Mouse (Mus musculus): ENCODE results near the gene Topors. TPM values are rescaled to one million over a fixed set of nuclear protein-coding genes. Genes with fewer than 3 reads are reported as not detected.
A peak's percentile ranks its signal among the peaks of the same experiment; 100 is the strongest.
"Not testable (repeated sequence)": the region's sequence is repeated elsewhere in the genome, so short reads cannot be mapped to it uniquely, and the experiment has no call there.

Gene Topors
- total RNA-seq (2021) = 10 to 100 TPM; 10.1 to 11.5 TPM

GRCm38 (mm10) chr4:40269430-40270032, at the start of gene Topors, which contains the start of gene Smim27:
TSS of gene Topors (minus strand) at chr4:40269850.
TSS of gene Smim27 (plus strand) at chr4:40269579.
- intact Hi-C loops (cut with DNase I) = loop anchor here (2.0 kb wide), 1 partner anchor 31 kb away; the partner anchor contains the start of gene Ddx58
- DNase-seq (ENCODE audit: low spot score) = peak; percentile 93

- DNase-seq (ENCODE audit: low spot score) = no peak
- intact Hi-C loops (cut with DNase I) = no loop called here
Measured at GRCm38 (mm10) chr4:40317404-40317803, 47.8 kb upstream of the Topors start.

GRCm38 (mm10) chr4:40313026-40313425, 43.4 kb upstream of the Topors start:
- intact Hi-C loops (cut with DNase I) = no loop called here
- no peak for DNase-seq (ENCODE audit: low spot score)

- intact Hi-C loops (cut with DNase I) = no loop called here
Measured at GRCm38 (mm10) chr4:40312213-40312612, 42.6 kb upstream of the Topors start.

GRCm38 (mm10) chr4:40310796-40311383, 41.2 kb upstream of the Topors start:
- intact Hi-C loops (cut with DNase I) = no loop called here

More at GRCm38 (mm10) chr4:40312213-40312612, 42.6 kb upstream of the Topors start:
- no peak for DNase-seq (ENCODE audit: low spot score)

GRCm38 (mm10) chr4:40309682-40310081, 40.0 kb upstream of the Topors start:
- intact Hi-C loops (cut with DNase I) = no loop called here
- no peak for DNase-seq (ENCODE audit: low spot score)

More at GRCm38 (mm10) chr4:40310796-40311383, 41.2 kb upstream of the Topors start:
- DNase-seq (ENCODE audit: low spot score) = no peak

GRCm38 (mm10) chr4:40302445-40303125, 32.9 kb upstream of the Topors start:
- DNase-seq (ENCODE audit: low spot score) = no peak
- intact Hi-C loops (cut with DNase I) = no loop called here

GRCm38 (mm10) chr4:40301076-40301789, 31.6 kb upstream of the Topors start:
- intact Hi-C loops (cut with DNase I) = loop anchor here (1.0 kb wide), 1 partner anchor 379 kb away; no protein-coding TSS in a partner anchor
- peak; percentile 21 for DNase-seq (ENCODE audit: low spot score)

- intact Hi-C loops (cut with DNase I) = no loop called here
- DNase-seq (ENCODE audit: low spot score) = no peak
Measured at GRCm38 (mm10) chr4:40299169-40299568, 29.5 kb upstream of the Topors start.

GRCm38 (mm10) chr4:40291511-40291910, 21.9 kb upstream of the Topors start:
- intact Hi-C loops (cut with DNase I); DNase-seq (ENCODE audit: low spot score): not testable (repeated sequence)

- intact Hi-C loops (cut with DNase I) = loop anchor here (5.0 kb wide), 1 partner anchor 107 kb away; no protein-coding TSS in a partner anchor
- no peak for DNase-seq (ENCODE audit: low spot score)
Measured at GRCm38 (mm10) chr4:40289046-40289445, 19.4 kb upstream of the Topors start.

GRCm38 (mm10) chr4:40287415-40287814, 17.8 kb upstream of the Topors start:
- intact Hi-C loops (cut with DNase I) = loop anchor here (5.0 kb wide), 1 partner anchor 105 kb away; no protein-coding TSS in a partner anchor
- DNase-seq (ENCODE audit: low spot score) = no peak

- DNase-seq (ENCODE audit: low spot score) = no peak
- intact Hi-C loops (cut with DNase I) = loop anchor here (1.0 to 5.0 kb wide), 2 partner anchors 103 to 151 kb away; no protein-coding TSS in a partner anchor
Measured at GRCm38 (mm10) chr4:40285582-40285981, 15.9 kb upstream of the Topors start.

GRCm38 (mm10) chr4:40279276-40279900, 9.7 kb upstream of the Topors start, which contains the start of gene Ndufb6:
TSS of gene Ndufb6 (minus strand) at chr4:40279421.
- peak; percentile 85 for DNase-seq (ENCODE audit: low spot score)
- intact Hi-C loops (cut with DNase I) = loop anchor here (5.0 kb wide), 1 partner anchor 137 kb away; the partner anchor contains the start of gene Aco1

GRCm38 (mm10) chr4:40278880-40279275, 9.2 kb upstream of the Topors start:
- DNase-seq (ENCODE audit: low spot score) = no peak

GRCm38 (mm10) chr4:40268835-40269234, 815 bp downstream of the Topors start:
- intact Hi-C loops (cut with DNase I) = loop anchor here (2.0 kb wide), 1 partner anchor 30 kb away; the partner anchor contains the start of gene Ddx58

More at GRCm38 (mm10) chr4:40278880-40279275, 9.2 kb upstream of the Topors start:
- intact Hi-C loops (cut with DNase I) = loop anchor here (5.0 kb wide), 1 partner anchor 137 kb away; the partner anchor contains the start of gene Aco1

GRCm38 (mm10) chr4:40268204-40268813, 1.3 kb downstream of the Topors start:
- intact Hi-C loops (cut with DNase I) = loop anchor here (2.0 kb wide), 1 partner anchor 30 kb away; the partner anchor contains the start of gene Ddx58
- DNase-seq (ENCODE audit: low spot score) = peak; percentile 80

More at GRCm38 (mm10) chr4:40268835-40269234, 815 bp downstream of the Topors start:
- no peak for DNase-seq (ENCODE audit: low spot score)

GRCm38 (mm10) chr4:40267681-40268080, 2.0 kb downstream of the Topors start:
- intact Hi-C loops (cut with DNase I) = loop anchor here (2.0 kb wide), 1 partner anchor 29 kb away; the partner anchor contains the start of gene Ddx58
- no peak for DNase-seq (ENCODE audit: low spot score)

Measured in heart, postnatal 25 days (tissue).